Mouse (Mus musculus) kidney, adult 2 months (tissue): ENCODE results near the gene Dpm1. TPM values are rescaled to one million over a fixed set of nuclear protein-coding genes. Genes with fewer than 3 reads are reported as not detected.

Experiments used
- DNase-seq: peaks from one replicate; pipeline ENCODE4 v3.0.0; 2021
- H3K27ac ChIP-seq: fragments of 200-500 bp; 2 replicates; pipeline ENCODE4 v1.5.1; 2012; ENCODE audit warnings: low read depth, low read length, control low read depth, inconsistent platforms; ENCODE audit not compliant: insufficient read depth
- H3K27me3 ChIP-seq: fragments of 200-500 bp; replicated peaks from 2 replicates; pipeline ENCODE4 v1.6.1; 2012; ENCODE audit warnings: mild to moderate bottlenecking, moderate library complexity, low read length, inconsistent platforms; ENCODE audit not compliant: control insufficient read depth, insufficient read depth
- H3K36me3 ChIP-seq: fragments of 200-500 bp; 2 replicates; pipeline ENCODE4 v1.6.1; 2012; ENCODE audit warnings: mild to moderate bottlenecking, moderate library complexity, low read length, inconsistent platforms; ENCODE audit not compliant: control insufficient read depth, insufficient read depth
- H3K4me1 ChIP-seq: fragments of 200-500 bp; 2 replicates; pipeline ENCODE4 v1.6.1; 2011; ENCODE audit warnings: low read length; ENCODE audit not compliant: control insufficient read depth, insufficient read depth
- H3K4me3 ChIP-seq: fragments of 200-500 bp; 2 replicates; pipeline ENCODE4 v1.5.1; 2011; ENCODE audit warnings: mild to moderate bottlenecking, low read depth, low read length, control low read depth; ENCODE audit not compliant: insufficient read depth
- CTCF ChIP-seq: fragments of 200-500 bp; conservative IDR thresholded peaks from 2 replicates; pipeline ENCODE4 v1.5.1; 2011; ENCODE audit warnings: low read depth, mild to moderate bottlenecking, control low read depth, low read length, moderate library complexity, mixed read lengths; ENCODE audit not compliant: insufficient read depth, insufficient read length
- POLR2A ChIP-seq: fragments of 200-500 bp; IDR thresholded peaks from one replicate; pipeline ENCODE4 v1.6.1; 2011; ENCODE audit warnings: low read depth, low read length, control low read depth
- WGBS: fragments of 180-500 bp; shearing (Covaris S2); methylation state at CpG from one replicate; pipeline ENCODE4 v1.1.7; 2018; 5-methylcytosine and 5-hydroxymethylcytosine counted together
- polyA plus RNA-seq: library from polyadenylated mRNA; depleted of rRNA; stranded (reverse); fragments of >200 nt; gene quantifications from 2 replicates; pipeline ENCODE4 v1.2.3, GENCODE M21; 2012

The Dpm1 gene
- polyA plus RNA-seq, 1 experiment: 36.6 TPM

- no peaks in the 10 kb centered on the region for H3K4me1 ChIP-seq
- no peak overlapping the region for H3K4me3 ChIP-seq
- no peak for TF ChIP-seq CTCF
- H3K27me3 ChIP-seq: no peaks in the 10 kb centered on the region
- H3K27ac ChIP-seq: no peak overlapping the region
- DNase-seq: no peak
- H3K36me3 ChIP-seq: no peaks in the 10 kb centered on the region
- WGBS: 94% methylated on average over 4 of the region's 4 CpGs
Observed at GRCm38 (mm10) chr2:168257188-168257587, 26.8 kb upstream of the Dpm1 start.

GRCm38 (mm10) chr2:168256506-168256905 is 26.1 kb upstream of the Dpm1 start:
- Histone ChIP-seq H3K36me3 (no peaks in the 10 kb centered on the region), H3K4me1 (no peaks in the 10 kb centered on the region), H3K27ac (no peak overlapping the region), H3K27me3 (no peaks in the 10 kb centered on the region), H3K4me3 (no peak overlapping the region)
- peak; percentile 84 for DNase-seq
- no peak for TF ChIP-seq POLR2A
- no peak for TF ChIP-seq CTCF
- 46% methylated on average over 3 of the region's 3 CpGs for WGBS

DNA sequence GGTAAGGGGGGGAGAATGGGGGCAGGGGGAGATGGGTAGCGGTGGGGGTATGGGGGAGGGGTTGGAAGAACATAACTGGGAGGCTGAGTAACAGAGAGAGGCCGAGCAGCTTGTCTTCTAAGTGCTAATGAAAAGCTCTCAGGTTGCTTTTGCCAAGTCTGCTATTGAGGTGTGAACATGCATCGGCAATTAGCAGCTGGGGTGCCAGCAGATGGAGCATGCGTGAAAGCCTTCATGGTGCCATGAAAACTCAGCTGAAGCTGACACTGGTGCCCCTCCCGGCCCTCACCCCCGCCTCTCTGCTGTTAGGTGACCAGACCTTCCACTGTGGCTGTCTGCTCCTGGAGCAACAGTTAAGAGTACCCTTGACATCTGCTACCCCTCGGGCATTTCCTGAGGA is 23.4 kb upstream of the Dpm1 start:
- WGBS: 46% methylated on average over 7 of the region's 7 CpGs
- Histone ChIP-seq H3K27me3 (no peaks in the 10 kb centered on the region), H3K27ac (no peak overlapping the region), H3K36me3 (no peaks in the 10 kb centered on the region), H3K4me1 (no peaks in the 10 kb centered on the region), H3K4me3 (no peak overlapping the region)
- TF ChIP-seq POLR2A (no peak), CTCF (no peak)
- no peak for DNase-seq

- H3K27me3 ChIP-seq: no peaks in the 10 kb centered on the region
- no peak overlapping the region for H3K27ac ChIP-seq
- TF ChIP-seq CTCF (peak; percentile 58), POLR2A (no peak)
- H3K36me3 ChIP-seq: no peaks in the 10 kb centered on the region
- WGBS: 31% methylated on average over 16 of the region's 16 CpGs
- peak; percentile 27 for DNase-seq
- H3K4me3 ChIP-seq: no peak overlapping the region
- H3K4me1 ChIP-seq: no peaks in the 10 kb centered on the region
Observed at GRCm38 (mm10) chr2:168252639-168253292, 22.4 kb upstream of the Dpm1 start.

- Histone ChIP-seq H3K4me3 (no peak overlapping the region), H3K27ac (no peak overlapping the region), H3K4me1 (no peaks in the 10 kb centered on the region), H3K36me3 (no peaks in the 10 kb centered on the region), H3K27me3 (no peaks in the 10 kb centered on the region)
- TF ChIP-seq CTCF (peak; percentile 94), POLR2A (no peak)
- DNase-seq: peak; percentile 88
- 14% methylated on average over 8 of the region's 8 CpGs for WGBS
Observed at GRCm38 (mm10) chr2:168250270-168250669, 19.9 kb upstream of the Dpm1 start.

DNA sequence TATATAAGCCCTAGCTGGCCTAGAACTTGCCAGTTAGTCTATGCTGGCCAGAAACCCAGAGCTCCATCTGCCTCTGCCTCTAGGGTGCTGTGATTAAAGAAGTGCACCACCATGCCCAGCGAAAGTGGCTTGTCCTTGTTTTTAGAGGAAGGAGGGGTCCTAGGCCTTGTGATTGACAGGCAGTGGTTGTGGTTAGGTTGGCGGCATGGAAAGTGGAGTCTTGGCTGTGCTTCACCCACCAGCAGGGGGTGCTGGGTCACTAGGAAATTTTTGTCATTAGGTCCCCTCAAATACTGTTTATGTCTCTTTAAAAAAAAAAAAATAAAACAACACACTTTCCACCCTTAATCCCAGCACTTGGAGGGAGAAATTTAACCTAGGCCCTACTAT is 18.5 kb upstream of the Dpm1 start:
- DNase-seq: no peak
- H3K27me3 ChIP-seq: no peaks in the 10 kb centered on the region
- no peaks in the 10 kb centered on the region for H3K4me1 ChIP-seq
- WGBS: 43% methylated on average over 2 of the region's 2 CpGs
- H3K4me3 ChIP-seq: no peak overlapping the region
- no peak overlapping the region for H3K27ac ChIP-seq
- TF ChIP-seq POLR2A: no peak
- TF ChIP-seq CTCF: peak; percentile 33; the same call in 1 of the 2 replicates
- H3K36me3 ChIP-seq: no peaks in the 10 kb centered on the region

GRCm38 (mm10) chr2:168248167-168248855 is 17.9 kb upstream of the Dpm1 start:
- no peak overlapping the region for H3K4me3 ChIP-seq
- no peak for TF ChIP-seq CTCF
- 62% methylated on average over 8 of the region's 8 CpGs for WGBS
- H3K27me3 ChIP-seq: no peaks in the 10 kb centered on the region
- no peak for DNase-seq
- no peaks in the 10 kb centered on the region for H3K4me1 ChIP-seq
- no peaks in the 10 kb centered on the region for H3K36me3 ChIP-seq
- no peak overlapping the region for H3K27ac ChIP-seq
